ENCODE assay signal across 30 mouse cellular contexts in the genomic region with DNA sequence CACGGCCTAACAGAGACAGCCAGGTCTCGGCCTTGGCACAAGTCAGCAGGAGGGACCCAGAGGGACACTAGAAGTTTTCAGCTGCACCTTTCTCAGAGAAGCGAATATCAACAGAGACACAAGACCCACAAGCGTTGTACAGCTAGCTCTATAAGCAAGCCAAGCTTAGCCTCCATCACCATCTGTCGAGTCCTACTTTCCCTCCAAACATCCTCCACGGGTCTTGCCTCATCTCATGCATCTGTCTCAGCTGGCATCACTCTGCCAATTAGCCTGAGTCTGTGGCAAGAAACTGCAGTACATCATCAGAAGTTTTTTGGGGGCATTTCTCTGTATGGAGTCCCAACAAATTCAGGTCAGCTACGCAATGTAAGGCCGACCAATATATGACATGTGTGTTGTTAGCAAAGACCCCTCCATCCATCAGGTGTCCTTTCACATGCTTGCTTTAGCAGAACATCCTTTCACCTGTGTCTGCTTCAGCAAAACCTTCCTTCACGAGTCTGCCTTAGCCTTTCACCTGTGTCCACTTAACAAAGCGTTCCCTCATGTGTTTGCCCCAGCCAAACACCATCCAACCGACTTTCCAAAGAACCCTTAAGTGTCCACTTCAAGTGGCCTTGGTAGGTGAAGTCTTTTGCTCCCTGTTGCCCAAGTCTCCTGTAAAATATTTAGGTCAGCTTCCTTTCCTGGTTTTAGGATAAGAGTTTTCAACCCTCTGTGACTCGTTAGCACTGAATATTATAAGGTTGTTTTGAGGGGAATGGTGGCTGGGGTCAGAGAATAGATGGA. TPM values are rescaled to one million over a fixed set of nuclear protein-coding genes. Genes with fewer than 3 reads are reported as not detected.
DNase-seq lines count a peak whose midpoint lies in the region; ATAC-seq and TF ChIP-seq lines count a peak whose summit lies in the region.
"Had no signal": no experiment of that assay in that cellular context is flagged by ENCODE, and none has a peak within 500 bp of the region (broad histone marks: within the 10 kb centered on the region; RNA-seq: fewer than 3 reads in every experiment).

No protein-coding gene starts in this region.

- no peak for TF ChIP-seq CTCF in gastrocnemius, adult 2 months (IDR thresholded peaks at IDR 0.05)

- H3K27ac ChIP-seq in gastrocnemius, adult 2 months, result no peak overlapping the region
- H3K27ac ChIP-seq: embryonic facial prominence, embryonic 10.5 days; embryonic facial prominence, embryonic 13.5 days; forebrain, embryonic 12.5 days; forebrain, embryonic 15.5 days; heart, adult 2 months; heart, embryonic 10.5 days; heart, embryonic 13.5 days; hindbrain, embryonic 10.5 days; hindbrain, embryonic 13.5 days had no signal

- no peak for DNase-seq in frontal cortex, adult 2 months (ENCODE audit: extremely low spot score in 1 of 2, low spot score in 1 of 2)
- peak; percentile 58 for DNase-seq in brain, adult 2 months (ENCODE audit: low read depth, low spot score)
- peak; percentile 36 for DNase-seq in lung, postnatal 14 days
- DNase-seq in lung, postnatal 4 days, result peak; percentile 22 to 37
- no peak for DNase-seq in Muller cell, postnatal 12 days (ENCODE audit: inconsistent ontology term)
- DNase-seq in gastrocnemius, adult 2 months, result no peak
- no peak for DNase-seq in heart, postnatal 10 days
- DNase-seq: adrenal gland, postnatal 14 days; cerebellum, adult 11-12 months; cerebellum, adult 8-10 months; cerebellum, postnatal 10 days; cerebellum, postnatal 36 days; embryo, embryonic 11 days; gastrocnemius, postnatal 36 days; heart, adult 2 months had no signal

- H3K4me3 ChIP-seq in gastrocnemius, adult 2 months, result no peak overlapping the region
- H3K4me3 ChIP-seq: embryonic facial prominence, embryonic 10.5 days; embryonic facial prominence, embryonic 13.5 days; erythroblast, embryonic 14.5 days; forebrain, embryonic 12.5 days; forebrain, embryonic 15.5 days; heart, adult 2 months; heart, embryonic 10.5 days; heart, embryonic 13.5 days; hindbrain, embryonic 10.5 days; hindbrain, embryonic 13.5 days had no signal

- intact Hi-C loops in gastrocnemius, adult 2 months (cut with DNase I), result no loop called here
- intact Hi-C loops in heart, postnatal 10 days (cut with DNase I), result loop anchor here (5.0 kb wide), 2 partner anchors 187 to 212 kb away; no protein-coding TSS in a partner anchor

- peak; percentile 77 for ATAC-seq in frontal cortex, adult (ENCODE audit: low TSS enrichment)
- ATAC-seq: forebrain, embryonic 15.5 days; hindbrain, embryonic 16.5 days; Patski had no signal

RNA-seq across cellular contexts. Expression of a gene that starts 34.6 kb away (rescaled TPM):
- 145 and 167 TPM in 2 replicates for polyA plus RNA-seq in frontal cortex, adult 2 months (2012; rRNA removed)
- total RNA-seq in gastrocnemius, adult 2 months (2021), result not detected
- not detected for total RNA-seq in heart, postnatal 10 days (2021)
- total RNA-seq: gastrocnemius, adult 8-10 months; gastrocnemius, postnatal 36 days; granulocyte monocyte progenitor cell, adult 5-6 weeks; heart, adult 2 months; heart, postnatal 25 days had no signal

RNA-seq across cellular contexts. Expression of a gene that starts 51.2 kb away (rescaled TPM):
- polyA plus RNA-seq in frontal cortex, adult 2 months (2012; rRNA removed), result 22.7 and 27.2 TPM in 2 replicates
- total RNA-seq in gastrocnemius, adult 2 months (2021), result 10 to 100 TPM; 30.0 to 31.2 TPM
- 10 to 100 TPM; 24.5 to 25.9 TPM for total RNA-seq in heart, postnatal 10 days (2021)

Comparison
In these comparisons a context has a peak if more than half of its experiments do, and no peak if none do; other contexts are left out.
1. DNase-seq: peak in brain, adult 2 months (single experiment), lung, postnatal 14 days (single experiment) and lung, postnatal 4 days (2 of 2); none in frontal cortex, adult 2 months (0 of 2), Muller cell, postnatal 12 days (single experiment), gastrocnemius, adult 2 months (single experiment) and heart, postnatal 10 days (0 of 2).